Mouse (Mus musculus) lung, adult 2 months (tissue): ENCODE data around the gene Cog8.

ENCODE experiments used
- CTCF ChIP-seq: fragments of 200-500 bp; IDR thresholded peaks from 2 replicates; pipeline ENCODE4 v1.5.1; 2011; ENCODE audit warnings: mild to moderate bottlenecking, low read length, control low read depth; ENCODE audit not compliant: insufficient read depth
- POLR2A ChIP-seq: fragments of 200-500 bp; IDR thresholded peaks from 2 replicates; pipeline ENCODE4 v1.6.1; 2011; ENCODE audit warnings: low read depth, mild to moderate bottlenecking, control low read depth, low read length, borderline replicate concordance; ENCODE audit errors: extremely low read depth

DNA sequence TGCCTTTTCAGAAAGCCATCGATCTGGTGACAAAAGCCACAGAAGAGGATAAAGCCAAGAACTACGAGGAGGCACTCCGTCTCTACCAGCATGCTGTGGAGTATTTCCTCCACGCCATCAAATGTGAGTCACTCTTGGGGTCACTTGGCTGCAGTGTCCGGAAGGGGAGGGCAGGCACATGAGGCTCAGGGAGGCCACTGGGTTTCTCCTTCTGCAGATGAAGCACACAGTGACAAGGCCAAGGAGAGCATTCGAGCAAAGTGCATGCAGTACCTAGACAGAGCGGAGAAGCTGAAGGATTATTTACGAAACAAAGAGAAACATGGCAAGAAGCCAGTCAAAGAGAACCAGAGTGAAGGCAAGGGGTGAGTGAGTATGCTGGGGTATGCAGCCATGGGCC lies 19.9 kb downstream of the Cog8 start:
- TF ChIP-seq CTCF (no peak), POLR2A (no peak)
